Mouse (Mus musculus) forebrain, embryonic 11.5 days (tissue): ENCODE results near the gene Smim24. TPM values are rescaled to one million over a fixed set of nuclear protein-coding genes. Genes with fewer than 3 reads are reported as not detected.

Experiments
- ATAC-seq: fragments of 200-750 bp; cut with Nextera tagmentation; replicated peaks from 2 replicates; pipeline ENCODE4 v1.8.0; 2017; ENCODE audit warnings: moderate TSS enrichment; ENCODE audit not compliant: low FRiP score
- DNase-seq: peaks from one replicate; pipeline ENCODE4 v3.0.0-alpha.2; 2017; ENCODE audit warnings: low spot score
- H3K27ac ChIP-seq: fragments of 300-500 bp; sonication (generic); 2 replicates; pipeline ENCODE4 v1.5.1; 2014; ENCODE audit warnings: low read depth, low read length
- H3K27me3 ChIP-seq: fragments of 300-500 bp; sonication (generic); 2 replicates; pipeline ENCODE4 v1.6.1; 2014; ENCODE audit warnings: mild to moderate bottlenecking, low read length, mixed read lengths; ENCODE audit not compliant: control insufficient read depth, insufficient read depth
- H3K36me3 ChIP-seq: fragments of 300-500 bp; sonication (generic); 2 replicates; pipeline ENCODE4 v1.6.1; 2014; ENCODE audit warnings: mild to moderate bottlenecking, low read length, moderate library complexity, mixed read lengths; ENCODE audit not compliant: control insufficient read depth, insufficient read depth
- H3K4me1 ChIP-seq: fragments of 300-500 bp; sonication (generic); replicated peaks from 2 replicates; pipeline ENCODE4 v1.6.1; 2014; ENCODE audit warnings: low read length, mixed read lengths; ENCODE audit not compliant: control insufficient read depth, insufficient read depth
- H3K4me2 ChIP-seq: fragments of 300-500 bp; sonication (generic); 2 replicates; pipeline ENCODE4 v1.6.1; 2014; ENCODE audit warnings: low read depth, mild to moderate bottlenecking, low read length, moderate library complexity, mixed read lengths; ENCODE audit not compliant: severe bottlenecking
- H3K4me3 ChIP-seq: fragments of 300-500 bp; sonication (generic); 2 replicates; pipeline ENCODE4 v1.5.1; 2014; ENCODE audit warnings: low read depth, low read length
- H3K9ac ChIP-seq: fragments of 300-500 bp; sonication (generic); 2 replicates; pipeline ENCODE4 v1.6.1; 2014; ENCODE audit warnings: low read length
- H3K9me3 ChIP-seq: fragments of 300-500 bp; sonication (generic); 2 replicates; pipeline ENCODE4 v1.6.1; 2016; ENCODE audit warnings: low read length, mixed read lengths; ENCODE audit not compliant: control insufficient read depth
- WGBS: fragments of 180-500 bp; shearing (Covaris S2); extraction: QIAGEN DNeasy Blood & Tissue Kit; methylation state at CpG from one replicate; pipeline ENCODE4 v1.1.7; 2014; 5-methylcytosine and 5-hydroxymethylcytosine counted together
- polyA plus RNA-seq: library from polyadenylated mRNA; unstranded; fragments of >200 nt; fragmentation: Nextera tagmentation; extraction: Ambion mirVana; gene quantifications from 2 replicates; pipeline ENCODE4 v1.2.1, GENCODE M21; 2014

Smim24 gene
- polyA plus RNA-seq, 1 experiment from 2014 or later: 2.8 TPM

- Histone ChIP-seq H3K4me3 (peak overlapping the region; percentile 12; the same call in 1 of the 2 replicates), H3K9ac (peak overlapping the region; percentile 53), H3K27me3 (peaks cover under 1% of the 10 kb centered on the region; the same call in 1 of the 2 replicates), H3K4me2 (peak overlapping the region; percentile 40), H3K36me3 (no peaks in the 10 kb centered on the region), H3K27ac (0 out of 2 replicates have a peak overlapping the region, but pooled peaks have one; percentile 18), H3K9me3 (no peaks in the 10 kb centered on the region), H3K4me1 (peaks cover 40% of the 10 kb centered on the region)
- WGBS: 28% methylated on average over 26 of the region's 26 CpGs
- ATAC-seq (no peak), DNase-seq (peak; percentile 81)
Measured at GRCm38 (mm10) chr10:81413310-81414261, 20.7 kb downstream of the Smim24 start.

GRCm38 (mm10) chr10:81414682-81415081 is 21.8 kb downstream of the Smim24 start:
- DNase-seq (peak; percentile 76), ATAC-seq (no peak)
- Histone ChIP-seq H3K4me2 (no peak overlapping the region), H3K27me3 (no peaks in the 10 kb centered on the region), H3K36me3 (no peaks in the 10 kb centered on the region; the same call in 1 of the 2 replicates), H3K4me1 (peaks cover 38% of the 10 kb centered on the region), H3K9ac (no peak overlapping the region; the same call in 1 of the 2 replicates), H3K4me3 (no peak overlapping the region), H3K27ac (no peak overlapping the region), H3K9me3 (no peaks in the 10 kb centered on the region)

DNA sequence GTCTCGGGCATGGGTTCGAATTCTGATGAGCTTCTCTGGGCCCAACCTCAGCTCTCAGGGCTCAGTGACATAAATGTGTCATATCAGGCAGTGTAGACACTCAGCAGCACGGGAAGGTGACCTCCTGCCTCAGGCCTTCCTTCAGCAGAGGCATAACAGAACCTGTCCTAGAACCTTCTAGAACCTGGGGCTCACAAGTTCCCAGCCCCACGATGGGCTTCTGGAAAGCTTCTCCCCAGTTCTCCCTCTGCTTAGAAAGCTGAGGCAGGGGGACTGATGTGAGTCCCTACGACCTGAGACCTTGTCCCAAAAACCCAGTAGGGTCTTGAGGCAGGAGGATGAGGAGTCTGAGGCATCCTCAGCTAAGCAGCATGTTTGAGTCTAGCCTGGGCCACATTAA is 22.3 kb downstream of the Smim24 start:
- WGBS: 81% methylated on average over 5 of the region's 5 CpGs
- Histone ChIP-seq H3K4me2 (no peak overlapping the region), H3K9me3 (no peaks in the 10 kb centered on the region), H3K9ac (no peak overlapping the region; the same call in 1 of the 2 replicates), H3K36me3 (no peaks in the 10 kb centered on the region; the same call in 1 of the 2 replicates), H3K4me1 (peaks cover 36% of the 10 kb centered on the region), H3K27ac (no peak overlapping the region), H3K4me3 (no peak overlapping the region), H3K27me3 (no peaks in the 10 kb centered on the region)
- ATAC-seq (no peak), DNase-seq (no peak)

- Histone ChIP-seq H3K9ac (no peak overlapping the region), H3K36me3 (no peaks in the 10 kb centered on the region; the same call in 1 of the 2 replicates), H3K27ac (peak overlapping the region; percentile 9; the same call in 1 of the 2 replicates), H3K4me1 (peaks cover 36% of the 10 kb centered on the region), H3K27me3 (no peaks in the 10 kb centered on the region), H3K4me2 (no peak overlapping the region), H3K4me3 (no peak overlapping the region), H3K9me3 (no peaks in the 10 kb centered on the region)
- ATAC-seq (no peak), DNase-seq (no peak)
- WGBS: 67% methylated on average over 17 of the region's 17 CpGs
Measured at GRCm38 (mm10) chr10:81415549-81416310, 22.9 kb downstream of the Smim24 start.

DNA sequence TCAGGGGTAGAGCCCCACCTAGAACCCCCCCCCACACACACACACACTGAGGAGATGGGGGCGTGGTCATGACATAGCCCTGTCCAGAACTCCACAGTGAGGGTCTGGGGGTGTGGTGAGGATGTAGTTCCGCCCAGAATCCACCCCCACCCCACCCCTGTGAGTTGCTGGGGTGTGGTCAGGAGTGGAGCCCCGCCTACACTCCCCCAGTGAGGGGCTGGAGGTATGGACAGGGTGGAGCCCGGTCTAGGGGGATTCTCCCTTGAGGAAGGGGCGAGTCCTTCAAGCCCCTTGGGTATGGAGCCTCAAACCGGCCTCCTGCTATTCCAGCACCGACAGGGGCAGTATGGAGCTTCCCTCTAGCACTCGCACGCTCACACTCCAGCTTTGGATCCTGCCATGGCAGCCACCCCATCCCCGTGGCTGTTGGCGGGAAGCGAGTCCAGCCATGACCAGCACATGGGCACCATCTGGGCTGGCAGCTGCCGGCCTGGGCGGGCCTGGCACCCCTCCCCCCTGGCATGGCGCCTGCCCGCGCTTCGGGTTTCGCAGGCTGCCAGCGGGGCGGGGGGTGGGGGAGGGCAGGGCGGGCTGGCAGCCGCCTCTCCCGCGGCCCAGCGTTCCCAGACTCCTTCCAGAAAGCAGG is 23.9 kb downstream of the Smim24 start:
- Histone ChIP-seq H3K9me3 (no peaks in the 10 kb centered on the region), H3K27me3 (no peaks in the 10 kb centered on the region), H3K4me3 (peak overlapping the region; percentile 33), H3K27ac (peak overlapping the region; percentile 46), H3K9ac (peak overlapping the region; percentile 55), H3K4me1 (peaks cover 36% of the 10 kb centered on the region), H3K36me3 (no peaks in the 10 kb centered on the region; the same call in 1 of the 2 replicates), H3K4me2 (peak overlapping the region; percentile 73)
- peak; percentile 89 for DNase-seq
- peak; percentile 83 for ATAC-seq
- 2% methylated on average over 26 of the region's 26 CpGs for WGBS

- Histone ChIP-seq H3K9me3 (no peaks in the 10 kb centered on the region), H3K27me3 (no peaks in the 10 kb centered on the region), H3K4me1 (peaks cover 36% of the 10 kb centered on the region), H3K36me3 (no peaks in the 10 kb centered on the region; the same call in 1 of the 2 replicates), H3K4me3 (peak overlapping the region; percentile 33), H3K9ac (peak overlapping the region; percentile 55), H3K4me2 (peak overlapping the region; percentile 73), H3K27ac (peak overlapping the region; percentile 46; the same call in 1 of the 2 replicates)
- DNase-seq (no peak), ATAC-seq (no peak)
- 42% methylated on average over 12 of the region's 12 CpGs for WGBS
Measured at GRCm38 (mm10) chr10:81417227-81418215, 24.7 kb downstream of the Smim24 start.

GRCm38 (mm10) chr10:81418216-81419070 is 25.6 kb downstream of the Smim24 start:
- 50% methylated on average over 11 of the region's 11 CpGs for WGBS
- DNase-seq: peak; percentile 46
- H3K4me3 ChIP-seq: no peak overlapping the region
- ATAC-seq: no peak
- H3K27me3 ChIP-seq: no peaks in the 10 kb centered on the region
- H3K27ac ChIP-seq: no peak overlapping the region
- H3K36me3 ChIP-seq: no peaks in the 10 kb centered on the region; the same call in 1 of the 2 replicates
- H3K4me1 ChIP-seq: peaks cover 32% of the 10 kb centered on the region
- no peak overlapping the region for H3K4me2 ChIP-seq
- H3K9ac ChIP-seq: no peak overlapping the region; the same call in 1 of the 2 replicates
- no peaks in the 10 kb centered on the region for H3K9me3 ChIP-seq
